Mouse (Mus musculus) kidney, postnatal 4 days (tissue): ENCODE data around the gene Ybx1.

Experiments used
- DNase-seq, 2 experiments: peaks; one replicate each; pipeline ENCODE4 v3.0.0; 2021; ENCODE audit warnings: mixed read lengths in 2 of 2

Gene Ybx1

GRCm38 (mm10) chr4:119266606-119267005 is 27.8 kb downstream of the Ybx1 start:
- DNase-seq = no peak

- no peak for DNase-seq
Observed at GRCm38 (mm10) chr4:119263459-119263858, 30.9 kb downstream of the Ybx1 start.

- no peak for DNase-seq
Observed at GRCm38 (mm10) chr4:119262483-119262882, 31.9 kb downstream of the Ybx1 start.

GRCm38 (mm10) chr4:119261087-119261713 is 33.2 kb downstream of the Ybx1 start:
- no peak for DNase-seq

- peak in 1 of 2 experiments; percentile 56 for DNase-seq
Observed at GRCm38 (mm10) chr4:119259344-119260254, 34.8 kb downstream of the Ybx1 start.

GRCm38 (mm10) chr4:119257083-119257482 is 37.3 kb downstream of the Ybx1 start:
- DNase-seq = no peak

GRCm38 (mm10) chr4:119255351-119255750 is 39.1 kb downstream of the Ybx1 start, which contains the start of gene Cldn19:
Cldn19 (plus strand) TSS chr4:119255414.
- DNase-seq = peak; percentile 41 to 62

- peak; percentile 67 to 80 for DNase-seq
Observed at GRCm38 (mm10) chr4:119254012-119254618, 40.3 kb downstream of the Ybx1 start.

- DNase-seq = peak; percentile 47 to 62
Observed at GRCm38 (mm10) chr4:119252025-119252808, 42.2 kb downstream of the Ybx1 start.

GRCm38 (mm10) chr4:119248407-119248965 is 45.9 kb downstream of the Ybx1 start:
- DNase-seq = peak; percentile 52 to 65

- peak; percentile 90 to 91 for DNase-seq
Observed at GRCm38 (mm10) chr4:119247462-119248235, 46.8 kb downstream of the Ybx1 start.

- DNase-seq = no peak
Observed at GRCm38 (mm10) chr4:119246688-119247225, 47.6 kb downstream of the Ybx1 start.

- DNase-seq = no peak
Observed at GRCm38 (mm10) chr4:119245961-119246360, 48.4 kb downstream of the Ybx1 start.

GRCm38 (mm10) chr4:119245556-119245955 is 48.8 kb downstream of the Ybx1 start:
- no peak for DNase-seq

GRCm38 (mm10) chr4:119244468-119245240 is 49.8 kb downstream of the Ybx1 start:
- DNase-seq = no peak

GRCm38 (mm10) chr4:119242571-119242970 is 51.8 kb downstream of the Ybx1 start:
- no peak for DNase-seq

GRCm38 (mm10) chr4:119241664-119242063 is 52.7 kb downstream of the Ybx1 start:
- peak; percentile 68 to 71 for DNase-seq

GRCm38 (mm10) chr4:119239181-119239682 is 55.2 kb downstream of the Ybx1 start:
- peak; percentile 45 to 57 for DNase-seq

- no peak for DNase-seq
Observed at GRCm38 (mm10) chr4:119238661-119239060, 55.7 kb downstream of the Ybx1 start.

- no peak for DNase-seq
Observed at GRCm38 (mm10) chr4:119234348-119234747, 60.1 kb downstream of the Ybx1 start.
